Mouse (Mus musculus) adrenal gland, postnatal 25 days (tissue): ENCODE data around the gene Galnt18. TPM values are rescaled to one million over a fixed set of nuclear protein-coding genes. Genes with fewer than 3 reads are reported as not detected.
A peak's percentile ranks its signal among the peaks of the same experiment; 100 is the strongest.

Experiments used
- DNase-seq: peaks from one replicate; pipeline ENCODE4 v3.0.0; 2021; ENCODE audit warnings: mixed read lengths
- total RNA-seq: library from RNA; stranded (reverse); gene quantifications from 2 replicates; pipeline ENCODE4 v1.2.3, GENCODE M21; 2021

The Galnt18 gene
- total RNA-seq, 1 experiment from 2014 or later: 16.9 TPM

DNA sequence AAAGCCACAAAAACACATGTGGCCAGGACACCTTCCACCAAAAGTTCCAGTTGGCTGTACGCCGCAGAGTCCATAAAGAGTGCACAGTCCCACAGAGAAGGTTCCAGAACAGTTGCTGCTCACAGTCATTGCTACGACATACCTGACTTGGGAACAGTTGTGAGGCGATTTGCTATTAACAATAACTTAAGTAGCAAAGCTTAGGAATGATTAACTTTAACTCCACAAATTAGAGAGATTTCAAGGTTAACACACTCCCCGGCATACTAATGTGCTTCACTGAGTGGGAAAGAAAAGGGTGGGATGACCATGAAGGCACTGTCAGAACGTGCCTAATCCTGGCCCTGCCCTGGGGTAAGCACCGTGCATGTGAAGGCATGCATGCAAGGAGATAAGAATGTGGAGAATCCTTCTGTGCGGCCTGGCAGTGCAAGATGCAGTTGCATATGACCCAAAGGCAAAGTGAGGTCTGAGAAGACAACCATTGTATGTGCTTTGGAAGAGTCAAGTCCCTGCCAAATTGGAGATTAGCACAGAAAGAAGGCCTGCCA lies 8.5 kb downstream of the Galnt18 start:
- no peak for DNase-seq

DNA sequence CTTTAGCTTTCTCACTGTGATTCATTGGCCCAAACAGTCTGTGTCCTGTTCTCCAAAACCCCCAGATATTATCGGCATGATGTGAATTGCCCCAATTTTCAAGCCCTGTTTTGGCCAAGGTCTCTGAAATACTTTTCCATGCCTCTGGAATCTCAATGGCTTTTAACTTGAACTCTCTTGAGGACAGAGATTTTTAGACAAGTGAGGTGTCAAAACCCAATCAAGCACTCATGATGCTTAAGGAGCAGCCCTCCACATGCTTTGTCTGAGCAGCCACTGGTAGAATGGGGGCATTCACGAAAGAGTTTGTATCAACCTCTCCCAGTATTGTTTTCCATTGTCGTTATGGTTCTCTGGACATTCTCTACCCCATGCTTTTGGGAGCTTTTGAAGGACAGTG lies 9.2 kb downstream of the Galnt18 start:
- no peak for DNase-seq

GRCm38 (mm10) chr7:111766145-111766767 lies 13.5 kb downstream of the Galnt18 start:
- no peak for DNase-seq

DNA sequence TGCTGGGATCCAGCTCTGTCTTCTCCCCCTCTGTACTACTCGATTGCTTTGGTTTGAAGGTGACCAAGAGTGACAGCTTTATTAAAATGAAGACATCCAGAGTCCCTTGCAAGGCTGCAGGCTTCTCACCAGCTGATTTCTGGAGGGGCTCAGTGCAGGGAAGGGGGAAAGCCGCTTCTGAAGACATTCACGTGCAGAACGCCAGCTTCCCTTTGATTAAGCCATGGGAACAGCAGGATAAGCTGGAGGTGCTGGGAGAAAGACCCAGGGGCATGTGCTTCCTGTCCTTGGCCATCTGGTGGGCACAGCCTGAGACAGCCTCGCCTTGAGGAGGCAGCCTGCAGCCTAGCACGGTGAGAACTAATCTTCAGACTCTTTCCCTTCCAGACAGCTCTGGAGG lies 17.0 kb downstream of the Galnt18 start:
- no peak for DNase-seq

GRCm38 (mm10) chr7:111748571-111749071 lies 31.2 kb downstream of the Galnt18 start:
- DNase-seq: no peak

GRCm38 (mm10) chr7:111744770-111745169 lies 35.0 kb downstream of the Galnt18 start:
- DNase-seq: no peak

DNA sequence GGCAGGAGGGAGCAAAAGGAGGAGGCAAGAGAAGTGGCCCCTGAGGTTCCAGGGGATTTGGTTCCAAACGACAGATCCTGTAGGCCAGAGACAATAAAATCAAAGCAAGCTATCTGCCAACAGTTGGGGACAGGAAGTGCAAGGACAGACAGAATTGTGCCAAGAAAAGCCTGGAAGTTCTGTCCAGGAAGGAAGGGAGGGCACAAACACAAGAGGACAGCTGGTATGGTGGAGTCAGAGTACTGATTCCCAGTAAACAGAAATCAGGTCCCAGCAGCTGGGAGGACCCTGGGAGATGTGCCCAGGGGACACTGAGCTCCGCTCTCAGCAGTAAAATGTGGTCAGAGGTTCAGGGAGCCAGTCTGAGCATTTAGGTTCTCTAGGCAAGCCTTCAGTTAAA lies 38.2 kb downstream of the Galnt18 start:
- DNase-seq: no peak

GRCm38 (mm10) chr7:111740091-111740490 lies 39.7 kb downstream of the Galnt18 start:
- DNase-seq: no peak

- DNase-seq: peak; percentile 23
Observed at GRCm38 (mm10) chr7:111739371-111739765, 40.4 kb downstream of the Galnt18 start.

DNA sequence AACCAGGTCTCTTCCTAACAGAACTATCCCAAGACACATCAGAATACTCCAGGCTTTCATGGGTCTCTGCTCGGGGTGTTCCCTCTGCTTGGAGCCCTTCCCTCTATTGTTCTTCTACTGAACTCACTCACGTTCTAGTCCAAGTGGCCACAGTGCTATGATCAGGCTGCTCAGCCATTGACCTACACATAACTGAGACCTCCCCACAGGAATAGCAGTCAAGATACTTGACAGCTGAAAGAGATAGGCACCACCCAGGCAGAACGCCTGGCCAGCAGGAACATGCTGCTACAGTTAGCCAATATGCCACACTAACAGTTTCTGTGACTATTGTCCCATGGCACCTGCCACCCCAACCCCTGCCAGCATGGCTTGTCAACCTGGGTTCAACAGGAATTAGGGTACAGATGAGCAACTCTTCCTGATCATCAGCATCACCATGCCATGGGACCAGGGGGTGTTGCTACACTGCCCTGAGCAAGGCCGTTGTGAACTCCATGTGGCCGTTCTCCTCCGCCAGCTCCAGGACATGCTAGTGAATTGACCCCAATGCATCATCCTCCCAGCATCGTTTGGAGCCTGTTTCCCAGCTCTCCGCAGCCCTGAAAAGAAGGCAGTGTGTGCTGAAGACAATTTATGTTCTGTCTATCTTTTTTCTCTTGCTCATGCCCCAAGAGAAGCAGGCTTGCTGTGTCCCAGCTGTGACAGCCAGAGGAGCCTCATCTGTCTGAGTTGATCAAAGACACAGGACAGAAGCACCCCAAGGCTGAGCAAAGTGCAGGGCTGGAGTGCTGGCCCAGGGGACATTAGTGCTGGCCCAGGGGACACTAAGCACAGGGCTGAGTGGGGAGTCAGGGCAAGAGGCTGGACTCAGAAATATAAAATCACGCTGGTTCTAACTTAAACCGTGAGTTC lies 41.1 kb downstream of the Galnt18 start:
- DNase-seq: no peak

- no peak for DNase-seq
Observed at GRCm38 (mm10) chr7:111737426-111737825, 42.4 kb downstream of the Galnt18 start.

GRCm38 (mm10) chr7:111736365-111736764 lies 43.4 kb downstream of the Galnt18 start:
- no peak for DNase-seq

GRCm38 (mm10) chr7:111730346-111731269 lies 49.2 kb downstream of the Galnt18 start:
- no peak for DNase-seq

- no peak for DNase-seq
Observed at GRCm38 (mm10) chr7:111726928-111727327, 52.8 kb downstream of the Galnt18 start.

DNA sequence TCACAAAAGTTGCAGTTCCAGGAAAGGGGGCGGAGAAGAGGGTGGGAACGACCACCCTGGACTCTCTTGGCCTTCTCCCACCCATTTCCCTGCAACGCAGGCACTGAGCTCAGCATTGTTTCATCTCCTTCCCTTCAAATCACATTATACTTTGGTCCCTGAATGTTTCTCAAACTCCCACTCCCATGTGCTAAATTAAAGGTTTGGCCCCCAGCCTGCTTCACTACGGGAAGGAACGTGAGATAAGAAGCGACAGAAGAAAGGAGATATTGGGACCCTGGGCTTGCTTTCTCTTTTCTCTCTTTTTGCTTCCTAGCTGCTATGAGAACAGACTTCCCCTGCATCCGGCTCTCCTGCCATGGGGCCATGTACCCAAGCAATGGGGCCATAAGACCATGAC lies 55.0 kb downstream of the Galnt18 start:
- DNase-seq: no peak

DNA sequence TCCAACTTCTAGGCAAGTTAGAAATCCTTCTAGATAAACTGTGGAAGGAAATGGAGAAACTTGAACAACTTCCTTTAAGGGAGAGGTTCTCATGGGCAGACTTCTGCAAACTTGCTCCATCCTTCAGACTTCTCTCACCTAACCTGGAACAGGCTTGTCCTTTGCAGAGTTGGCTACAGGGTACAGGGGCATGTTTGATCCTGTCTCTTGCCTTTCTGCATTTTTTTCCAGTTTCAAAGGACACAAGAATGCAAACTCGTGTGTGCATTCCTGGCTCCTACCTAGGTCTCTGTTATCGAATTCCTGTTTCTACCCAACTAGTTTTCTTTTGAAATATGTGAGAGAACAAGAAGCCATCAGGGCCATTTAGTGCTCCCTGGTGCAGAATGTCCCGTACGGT lies 55.8 kb downstream of the Galnt18 start:
- no peak for DNase-seq

DNA sequence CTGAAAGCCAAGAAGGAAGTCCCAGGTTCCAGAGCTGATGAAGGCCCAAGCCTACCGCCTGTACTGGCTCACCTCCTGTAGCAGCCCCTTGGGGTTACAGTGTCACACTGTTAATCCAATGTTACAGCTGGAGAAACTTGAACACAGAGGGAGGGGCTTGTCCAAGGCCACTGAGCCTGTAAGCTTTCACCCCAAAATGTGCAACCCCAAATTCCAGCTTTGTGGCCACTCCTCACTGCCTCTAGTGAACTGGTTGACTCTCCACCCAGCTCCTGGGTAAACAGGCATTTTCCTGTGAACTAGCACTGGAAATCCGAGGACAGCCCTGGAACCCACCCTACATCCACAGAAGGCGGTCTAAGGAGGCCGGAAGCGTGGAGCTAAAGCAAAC lies 58.5 kb downstream of the Galnt18 start:
- DNase-seq: no peak

- DNase-seq: no peak
Observed at GRCm38 (mm10) chr7:111720511-111721307, 59.1 kb downstream of the Galnt18 start.

- no peak for DNase-seq
Observed at GRCm38 (mm10) chr7:111718900-111719299, 60.9 kb downstream of the Galnt18 start.

DNA sequence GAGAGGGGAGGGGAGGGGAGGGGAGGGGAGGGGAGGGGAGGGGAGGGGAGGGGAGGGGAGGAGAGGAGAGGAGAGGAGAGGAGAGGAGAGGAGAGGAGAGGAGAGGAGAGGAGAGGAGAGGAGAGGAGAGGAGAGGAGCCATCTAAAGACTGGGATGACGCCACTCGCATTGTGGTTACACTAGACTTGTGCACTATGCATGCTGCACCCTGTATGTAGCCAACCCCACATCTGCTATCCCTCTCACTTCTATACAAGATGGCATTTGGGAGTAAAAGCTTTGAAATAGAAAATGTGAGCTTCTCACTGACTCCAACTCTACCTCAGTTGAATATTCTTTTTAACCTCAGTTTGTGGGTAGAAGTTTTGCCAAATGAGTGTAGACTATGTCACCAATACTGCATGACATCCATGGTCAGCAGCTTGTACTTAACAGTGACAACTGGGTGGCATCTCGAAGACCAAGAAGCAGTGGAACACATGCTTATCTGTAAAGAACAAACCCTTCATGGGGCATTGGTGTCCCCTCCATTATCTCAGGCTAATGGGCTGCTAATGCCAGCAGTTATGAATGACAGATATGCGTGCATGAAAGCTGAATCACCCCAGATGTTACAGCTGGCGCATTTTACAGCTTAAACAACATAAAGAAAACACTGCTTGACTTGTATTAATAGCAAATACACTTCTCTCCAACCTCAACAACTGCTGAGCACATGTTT lies 65.0 kb downstream of the Galnt18 start:
- no peak for DNase-seq
